Mouse (Mus musculus): ENCODE data around the gene Specc1. TPM values are rescaled to one million over a fixed set of nuclear protein-coding genes. Genes with fewer than 3 reads are reported as not detected.

The Specc1 gene
- polyA plus RNA-seq, 1 experiment: 6.5 TPM

DNA sequence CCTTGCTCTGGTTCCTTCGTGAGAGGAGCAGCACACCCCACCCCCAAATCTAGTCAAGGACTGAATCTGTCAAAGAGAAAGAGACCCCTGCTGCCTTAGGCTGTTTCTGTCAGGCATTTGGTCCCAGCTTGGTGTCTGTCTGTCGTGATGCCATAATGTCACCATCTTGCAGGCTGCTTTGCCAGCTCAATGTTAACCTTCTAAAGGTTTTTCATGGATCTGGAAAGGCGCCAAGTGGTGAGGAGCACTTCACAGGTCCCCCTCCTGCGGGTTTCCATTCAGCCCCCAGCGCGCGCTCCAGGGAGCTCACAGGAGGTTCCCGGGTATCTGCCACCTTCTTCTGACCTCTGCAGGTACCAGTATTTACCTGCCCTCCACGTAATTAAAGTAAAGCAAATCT is 51.4 kb downstream of the Specc1 start:
- 49% methylated on average over 9 of the region's 9 CpGs for WGBS
- no peak for DNase-seq (ENCODE audit: low read depth, low spot score)

DNA sequence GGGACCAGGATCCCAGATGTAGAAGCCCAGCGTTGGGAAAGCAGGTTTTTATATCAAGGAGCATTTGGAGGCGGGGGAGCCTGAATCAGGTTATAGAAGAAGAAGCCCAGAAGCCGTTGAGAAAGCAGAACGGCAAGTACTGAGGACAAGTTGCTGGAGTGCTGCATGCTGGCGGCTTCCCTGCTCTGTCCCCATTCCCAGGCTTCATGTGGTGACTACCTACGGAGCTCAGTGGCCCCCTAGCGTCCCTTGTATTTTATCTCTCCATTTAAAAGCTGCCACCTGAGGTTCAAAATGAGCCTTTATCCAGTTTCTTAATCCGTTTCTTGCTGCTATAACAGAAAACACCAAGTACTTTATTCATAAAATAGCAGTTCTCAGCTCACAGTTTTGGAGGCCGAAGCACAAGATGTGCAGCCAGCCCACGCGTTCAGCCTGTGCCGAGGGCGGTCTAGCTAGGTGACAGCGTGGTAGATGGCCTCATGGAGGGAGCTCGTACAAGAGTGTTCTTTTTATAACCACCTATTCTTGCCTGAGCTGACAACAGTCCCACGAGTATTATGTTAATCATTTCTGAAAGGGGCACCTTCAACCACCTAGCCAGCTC is 54.2 kb downstream of the Specc1 start:
- no peak for DNase-seq (ENCODE audit: low read depth, low spot score)
- 61% methylated on average over 16 of the region's 16 CpGs for WGBS

DNA sequence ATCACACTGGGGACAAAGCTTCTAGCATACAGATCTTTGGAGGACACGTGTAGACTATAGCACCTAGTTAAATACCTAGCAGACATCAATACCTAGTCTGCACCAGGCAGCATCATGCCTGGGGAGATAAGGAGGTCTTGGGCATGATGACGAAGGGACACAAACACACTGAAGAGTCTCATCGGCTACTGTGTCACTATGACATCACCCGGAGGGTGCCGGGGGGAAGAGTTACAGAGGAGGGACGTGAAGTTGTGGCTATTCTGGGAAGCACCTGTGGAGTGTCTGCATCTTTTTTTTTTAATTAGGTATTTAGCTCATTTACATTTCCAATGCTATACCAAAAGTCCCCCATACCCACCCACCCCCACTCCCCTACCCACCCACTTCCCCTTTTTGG is 55.5 kb downstream of the Specc1 start:
- DNase-seq (ENCODE audit: low read depth, low spot score): no peak
- 88% methylated on average over 6 of the region's 6 CpGs for WGBS

DNA sequence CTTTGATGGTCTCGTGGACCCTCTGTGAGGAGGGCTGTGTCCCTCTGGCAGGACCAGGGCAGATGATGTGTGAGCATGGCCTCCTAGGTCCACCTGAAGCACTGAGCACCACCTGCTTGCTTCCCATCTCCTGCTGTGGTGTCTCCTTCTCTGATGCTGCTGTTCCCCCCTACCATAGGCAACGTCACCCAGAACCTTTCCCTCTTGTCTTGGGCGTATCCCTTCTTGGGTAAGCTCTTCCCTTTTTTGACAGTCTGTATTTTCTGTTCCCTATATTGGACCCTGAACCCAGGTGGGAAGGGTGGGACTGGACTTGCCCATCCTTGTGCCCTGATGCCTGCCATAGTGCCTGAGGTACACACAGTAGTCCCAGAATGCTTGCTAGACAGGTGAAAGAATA is 56.9 kb downstream of the Specc1 start:
- DNase-seq (ENCODE audit: low read depth, low spot score): no peak
- 66% methylated on average over 3 of the region's 3 CpGs for WGBS

DNA sequence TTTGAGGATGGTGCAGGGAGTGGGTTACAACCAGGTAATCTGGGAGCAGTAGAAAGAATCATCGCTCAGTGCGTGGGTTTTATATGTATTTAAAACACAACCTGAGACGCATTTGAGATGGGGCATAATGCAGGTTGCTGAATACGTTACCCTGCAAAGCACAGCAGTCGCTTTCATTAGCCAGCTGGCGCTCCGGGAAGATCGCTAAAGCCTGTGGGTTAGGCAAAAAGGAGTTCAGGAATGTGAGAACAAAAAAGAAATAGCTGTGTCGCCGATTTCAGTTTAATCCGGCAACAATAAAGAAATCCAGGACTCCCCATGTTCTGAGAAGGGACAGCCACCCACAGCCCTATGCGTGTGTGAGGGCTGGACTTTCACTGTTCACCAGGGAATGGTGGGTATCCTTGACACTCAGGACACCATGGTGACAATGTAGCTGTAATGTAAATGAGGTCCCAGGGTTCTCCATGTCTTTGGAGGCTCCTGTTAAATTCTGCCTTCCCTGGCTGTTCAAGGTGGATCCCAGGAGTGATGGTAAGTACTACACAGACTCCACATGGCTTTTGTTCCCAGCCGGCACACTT is 58.6 kb downstream of the Specc1 start:
- WGBS: 75% methylated on average over 13 of the region's 13 CpGs
- no peak for DNase-seq (ENCODE audit: low read depth, low spot score)

DNA sequence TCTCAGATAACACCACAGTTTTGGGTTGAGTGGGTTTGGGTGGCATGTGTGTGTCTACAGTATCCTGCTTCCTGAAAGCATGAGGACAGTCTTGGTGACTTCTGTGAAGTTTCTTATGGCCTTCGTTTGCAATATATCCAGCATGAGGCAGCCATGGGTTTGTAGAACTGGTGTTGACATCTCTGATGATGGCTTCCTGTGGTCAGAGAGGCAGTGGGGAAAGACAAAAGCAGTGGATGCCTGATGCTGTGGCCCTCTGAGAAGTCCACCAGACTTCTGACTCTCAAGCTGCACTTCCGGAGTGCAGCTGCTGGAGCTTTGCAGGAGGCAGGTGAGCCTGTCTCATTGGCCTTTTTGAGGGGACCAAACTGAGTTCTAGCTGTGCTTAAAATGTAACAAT is 60.4 kb downstream of the Specc1 start:
- 66% methylated on average over 2 of the region's 2 CpGs for WGBS
- no peak for DNase-seq (ENCODE audit: low read depth, low spot score)

DNA sequence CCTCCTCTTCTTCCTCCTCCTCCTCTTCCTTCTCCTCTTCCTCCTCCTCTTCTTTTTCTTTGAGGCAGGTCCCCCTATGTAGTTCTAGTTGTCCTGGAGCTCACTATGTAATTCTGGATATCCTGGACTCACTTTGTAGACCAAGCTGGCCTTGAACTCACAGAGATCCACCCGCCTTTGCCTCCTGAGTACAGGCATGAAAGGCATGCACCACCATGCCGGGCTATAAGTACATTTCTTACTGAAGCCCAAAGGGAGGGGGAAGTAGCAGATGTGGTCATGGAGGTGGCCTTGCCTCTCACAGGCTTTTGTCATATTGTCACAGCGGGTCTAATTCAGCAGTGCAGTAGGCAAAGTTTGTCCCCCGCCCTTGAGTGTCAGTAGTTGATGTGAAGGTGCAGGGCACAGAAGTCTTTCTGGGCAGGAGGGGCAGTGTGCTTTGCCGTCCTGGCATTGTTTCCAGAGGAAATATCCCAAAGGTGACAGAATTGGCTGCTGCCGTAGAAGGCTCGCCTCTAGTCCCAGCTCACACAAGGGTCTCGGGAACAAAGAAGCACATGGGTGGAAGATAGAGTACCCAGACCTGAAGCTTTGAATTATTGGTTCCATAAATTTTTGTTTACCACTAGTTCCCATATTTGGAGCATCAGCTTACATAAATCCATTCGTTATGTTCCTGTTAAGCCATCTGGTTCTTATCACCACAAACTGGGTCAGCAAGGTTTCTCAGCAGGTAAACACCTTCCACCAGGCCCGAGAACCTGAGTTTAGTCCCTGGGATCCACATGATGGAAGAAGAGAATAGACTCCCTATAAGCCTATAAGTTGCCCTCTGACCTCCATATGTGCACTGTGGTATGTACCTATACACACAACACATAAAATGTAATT is 62.0 kb downstream of the Specc1 start:
- DNase-seq (ENCODE audit: low read depth, low spot score): no peak
- 61% methylated on average over 10 of the region's 10 CpGs for WGBS

DNA sequence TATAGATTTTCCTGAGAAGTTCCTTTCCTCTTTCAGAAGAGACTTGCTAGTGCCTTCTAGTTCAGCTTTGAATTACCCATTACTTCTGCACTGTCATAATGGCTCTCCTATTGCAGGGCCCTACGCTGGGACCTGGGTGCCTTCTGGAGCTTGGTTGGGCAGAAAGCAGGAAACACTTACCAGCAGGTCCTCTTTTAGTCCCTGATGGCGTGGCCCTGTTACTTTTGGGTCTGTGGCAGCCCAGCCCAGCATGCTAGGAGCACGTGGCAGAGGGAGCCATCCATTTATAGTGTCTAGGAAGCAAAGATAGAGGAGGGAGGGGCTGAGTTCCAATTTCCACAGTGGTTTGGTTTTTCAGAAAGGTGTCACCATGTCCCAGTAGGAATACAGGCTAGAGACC is 63.3 kb downstream of the Specc1 start:
- DNase-seq (ENCODE audit: low read depth, low spot score): no peak
- 47% methylated on average over 3 of the region's 3 CpGs for WGBS

DNA sequence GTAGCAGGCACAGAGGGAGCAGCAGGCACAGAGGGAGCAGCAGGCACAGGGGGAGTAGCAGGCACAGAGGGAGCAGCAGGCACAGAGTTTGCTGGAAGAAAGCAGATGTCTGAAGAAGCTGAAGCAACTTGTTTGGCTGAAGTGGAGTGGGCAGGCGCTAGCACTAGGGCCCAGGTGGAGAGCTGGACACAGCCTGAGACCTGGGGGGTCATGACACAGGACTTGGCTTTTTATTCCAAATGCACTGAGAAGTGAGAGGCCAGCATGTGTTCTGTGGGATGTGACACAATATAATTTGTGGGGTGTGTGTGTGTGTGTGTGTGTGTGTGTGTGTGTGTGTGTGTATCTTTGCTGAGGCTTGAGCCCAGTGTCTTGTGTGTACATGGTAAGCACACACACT is 64.3 kb downstream of the Specc1 start:
- no peak for DNase-seq (ENCODE audit: low read depth, low spot score)
- WGBS: 85% methylated on average over 1 of the region's 1 CpGs

DNA sequence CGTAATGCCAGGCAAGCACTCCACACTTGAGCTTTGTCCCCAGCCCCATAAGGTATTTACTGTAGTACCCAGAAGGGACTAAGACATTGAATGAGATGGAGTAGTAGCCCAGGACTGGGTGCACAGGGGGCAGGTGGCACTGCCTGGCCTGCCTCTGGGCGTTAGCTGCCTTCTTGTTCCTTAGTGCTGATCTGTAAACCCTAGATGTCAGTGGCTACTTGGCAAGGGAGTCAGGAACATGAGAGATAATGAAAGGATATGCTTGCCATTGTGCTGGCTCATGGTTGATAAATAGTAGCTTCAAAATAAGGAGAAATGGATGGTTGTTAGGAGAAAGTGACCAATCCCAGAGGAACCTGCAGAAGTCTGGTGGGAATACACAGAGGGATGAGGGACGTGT is 65.5 kb downstream of the Specc1 start:
- 83% methylated on average over 3 of the region's 3 CpGs for WGBS
- DNase-seq (ENCODE audit: low read depth, low spot score): no peak

DNA sequence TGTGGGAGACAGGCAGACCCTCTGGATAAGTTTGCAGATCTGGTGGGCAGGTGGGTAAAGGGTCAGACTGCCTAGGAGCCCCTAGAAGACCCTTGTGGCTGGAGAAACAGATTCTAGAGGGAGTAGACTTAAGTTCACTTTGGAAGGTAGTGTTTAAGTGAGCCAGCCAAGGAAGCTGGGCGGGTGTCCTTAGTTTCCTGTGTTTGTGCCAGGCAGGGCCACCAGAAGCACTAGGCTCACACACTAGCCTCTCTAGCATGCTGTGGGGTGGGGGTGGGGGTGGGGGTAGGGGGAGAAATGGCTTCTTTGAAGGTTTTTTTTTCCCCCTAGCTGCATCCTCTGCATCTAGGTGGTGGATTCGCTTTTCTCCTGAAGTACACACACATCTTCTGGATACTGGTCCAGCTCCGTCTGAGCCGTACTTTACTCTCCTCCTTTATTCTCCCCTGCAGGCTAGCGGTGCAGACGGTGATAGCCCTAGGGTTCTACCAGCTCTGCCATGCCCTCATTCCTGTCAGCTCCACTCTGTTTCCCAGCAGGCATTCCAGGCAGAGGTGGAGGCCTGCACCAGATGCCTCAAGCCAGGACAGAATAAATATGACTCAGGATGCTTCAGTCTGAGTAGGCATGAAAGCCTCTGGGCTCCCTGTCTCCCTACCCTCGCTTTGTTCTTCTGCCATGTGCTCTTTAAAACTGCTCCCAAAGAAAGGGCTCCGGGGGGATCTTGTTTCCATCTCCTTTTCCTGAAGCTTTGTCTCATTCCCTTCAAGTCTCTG is 66.3 kb downstream of the Specc1 start:
- WGBS: 85% methylated on average over 8 of the region's 8 CpGs
- DNase-seq (ENCODE audit: low read depth, low spot score): no peak

DNA sequence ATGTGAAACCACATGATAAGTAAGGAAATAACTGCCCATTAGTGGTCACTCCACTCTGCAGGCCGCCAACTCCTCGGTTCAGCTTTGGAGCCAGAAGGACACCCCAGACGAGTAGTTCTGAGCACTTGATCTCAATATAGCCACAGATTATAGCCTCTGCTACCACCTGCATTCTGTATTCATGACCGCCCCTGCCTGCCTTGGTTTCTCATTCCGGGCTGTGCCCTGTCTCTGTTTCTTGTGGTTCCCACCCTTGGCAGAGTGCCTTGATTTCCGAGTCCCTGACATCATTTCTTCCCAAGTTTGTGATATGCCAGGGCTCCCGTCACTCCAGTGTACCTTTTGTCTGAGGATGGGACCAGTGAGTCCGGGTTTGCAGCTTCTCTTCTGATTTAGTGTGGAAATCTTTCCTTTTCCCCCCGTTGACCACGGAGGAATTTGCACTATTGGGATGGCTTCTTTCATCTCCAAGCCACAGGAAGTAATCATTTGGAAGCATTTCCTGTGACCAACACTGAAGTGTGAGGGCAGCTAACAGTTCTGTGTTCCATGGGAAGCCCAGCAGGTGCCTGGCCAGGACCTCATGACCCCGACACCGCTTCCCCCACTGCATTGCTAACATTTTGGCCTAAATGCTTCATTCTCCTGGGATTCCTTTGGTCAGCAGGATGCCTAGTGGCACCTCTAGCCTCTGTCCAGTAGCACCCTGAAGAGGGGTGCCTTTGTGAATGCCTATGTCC is 67.1 kb downstream of the Specc1 start:
- DNase-seq (ENCODE audit: low read depth, low spot score): no peak
- 74% methylated on average over 12 of the region's 12 CpGs for WGBS

DNA sequence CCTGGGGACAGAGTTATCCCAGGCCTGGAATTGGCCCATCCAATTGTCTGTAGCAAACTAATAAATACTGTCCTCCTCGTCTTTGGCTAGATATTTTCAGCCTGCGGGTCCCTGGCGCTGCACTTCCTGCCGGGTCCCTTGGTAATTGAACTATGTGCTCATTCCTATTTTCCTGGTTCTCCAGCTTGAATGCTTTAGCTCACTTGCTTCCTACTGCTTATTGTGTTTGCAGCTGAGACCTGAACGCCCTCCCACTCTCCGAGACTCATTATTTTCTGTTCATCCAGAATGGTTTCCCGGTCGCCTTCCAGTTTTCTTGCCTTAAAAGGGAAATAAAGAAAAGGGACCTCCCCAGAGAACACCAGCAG is 67.7 kb downstream of the Specc1 start:
- no peak for DNase-seq (ENCODE audit: low read depth, low spot score)
- 74% methylated on average over 8 of the region's 8 CpGs for WGBS

DNA sequence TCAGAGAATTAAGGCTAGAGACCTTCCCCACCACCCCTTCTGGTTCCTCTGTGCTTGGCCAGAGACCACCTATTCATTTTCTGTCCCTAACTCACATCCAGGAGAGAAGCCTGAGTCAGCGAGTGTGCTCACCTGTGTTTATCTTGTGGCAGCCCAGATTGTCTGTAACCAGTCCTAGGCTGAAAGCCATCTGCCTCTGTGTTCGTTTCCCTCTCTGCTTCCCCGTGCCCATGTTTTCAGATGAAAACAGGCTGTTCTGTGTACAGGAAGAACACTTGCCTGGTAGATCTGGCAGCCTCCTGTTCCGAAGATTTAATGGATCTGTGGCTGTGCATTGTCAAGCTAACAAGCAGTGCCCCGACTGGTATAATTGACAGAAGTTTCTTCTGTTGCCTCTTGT is 68.4 kb downstream of the Specc1 start:
- DNase-seq (ENCODE audit: low read depth, low spot score): no peak
- WGBS: 45% methylated on average over 5 of the region's 5 CpGs

DNA sequence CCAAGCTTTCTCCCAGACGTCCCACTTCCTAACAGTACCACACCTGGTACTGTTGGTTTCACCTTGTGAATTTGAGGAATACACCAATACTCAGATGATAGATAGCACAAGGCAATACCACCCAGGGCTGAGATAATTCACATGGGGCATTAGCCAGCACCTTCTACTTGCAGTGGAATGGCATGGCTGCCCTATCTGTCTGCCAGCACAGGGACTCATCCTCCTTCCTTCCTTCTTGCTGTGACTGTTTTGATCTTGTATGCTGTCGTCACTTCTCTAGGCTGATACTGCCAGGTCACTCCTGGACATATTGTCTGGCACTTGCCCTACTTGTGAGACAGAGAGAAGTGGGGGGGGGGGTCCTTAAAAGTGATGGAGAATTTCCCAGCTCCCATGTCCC is 69.2 kb downstream of the Specc1 start:
- DNase-seq (ENCODE audit: low read depth, low spot score): no peak
- WGBS: 75% methylated on average over 2 of the region's 2 CpGs

DNA sequence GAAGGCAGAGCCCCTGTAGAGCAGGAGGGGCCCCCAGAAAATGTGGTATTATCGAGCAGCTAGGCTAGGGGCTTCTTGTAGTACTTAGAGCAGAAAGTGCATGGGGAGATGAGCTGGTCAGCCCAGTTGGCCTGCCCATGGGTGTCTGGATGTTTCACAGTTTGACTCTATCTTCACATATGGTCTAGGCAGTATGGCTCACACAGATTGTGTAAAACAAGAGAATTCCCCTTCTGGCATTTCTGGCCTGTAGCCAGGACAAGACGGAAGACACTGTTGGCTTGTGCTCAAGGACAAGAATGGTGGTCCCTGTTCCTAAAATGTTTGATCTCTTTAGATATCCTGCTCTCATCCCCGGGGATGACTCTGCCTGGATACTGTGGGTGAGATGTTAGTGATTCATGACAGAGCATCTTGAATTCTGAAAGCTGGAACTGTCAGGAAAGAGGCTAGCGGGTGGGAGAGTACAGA is 69.8 kb downstream of the Specc1 start:
- no peak for DNase-seq (ENCODE audit: low read depth, low spot score)
- WGBS: 65% methylated on average over 4 of the region's 4 CpGs

DNA sequence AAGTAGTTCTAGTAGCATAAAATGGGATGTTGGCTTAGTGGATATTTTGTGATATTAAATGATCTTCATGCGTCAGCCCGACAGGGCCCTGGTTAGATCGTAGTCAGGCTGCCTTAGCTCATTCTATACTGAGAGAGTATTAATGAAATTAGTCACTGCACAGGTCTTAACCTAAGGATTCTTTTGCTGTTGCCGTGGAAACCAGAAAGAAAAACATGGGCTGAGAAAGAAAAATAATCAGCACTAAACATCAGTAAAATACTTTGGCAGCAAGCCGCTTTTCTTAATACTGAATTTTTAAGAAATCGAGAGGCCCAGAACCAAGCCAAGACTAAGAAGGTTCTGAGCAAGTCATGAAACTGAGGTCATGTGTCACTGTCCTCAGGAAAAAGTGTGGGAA is 70.7 kb downstream of the Specc1 start:
- DNase-seq (ENCODE audit: low read depth, low spot score): no peak
- 86% methylated on average over 6 of the region's 6 CpGs for WGBS

DNA sequence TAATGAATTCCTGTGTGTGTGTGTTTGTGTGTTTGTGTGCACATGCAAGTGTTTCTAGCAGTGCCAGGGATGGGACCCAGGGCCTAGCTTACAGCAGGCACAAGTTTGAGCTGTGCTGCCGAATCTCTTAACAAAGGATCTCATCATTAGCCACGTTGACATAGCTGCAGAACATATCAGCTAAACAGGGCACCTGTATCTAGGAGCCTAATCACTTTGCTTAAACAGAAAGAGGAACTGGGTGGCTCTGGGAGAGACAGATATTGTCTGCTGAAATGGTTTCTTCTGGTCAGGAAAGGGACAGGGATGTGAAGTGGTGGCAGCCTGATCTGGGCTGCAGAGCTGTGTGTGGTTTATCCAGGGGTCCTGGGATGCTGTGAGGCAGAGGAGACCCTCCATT is 71.1 kb downstream of the Specc1 start:
- WGBS: 52% methylated on average over 2 of the region's 2 CpGs
- no peak for DNase-seq (ENCODE audit: low read depth, low spot score)

DNA sequence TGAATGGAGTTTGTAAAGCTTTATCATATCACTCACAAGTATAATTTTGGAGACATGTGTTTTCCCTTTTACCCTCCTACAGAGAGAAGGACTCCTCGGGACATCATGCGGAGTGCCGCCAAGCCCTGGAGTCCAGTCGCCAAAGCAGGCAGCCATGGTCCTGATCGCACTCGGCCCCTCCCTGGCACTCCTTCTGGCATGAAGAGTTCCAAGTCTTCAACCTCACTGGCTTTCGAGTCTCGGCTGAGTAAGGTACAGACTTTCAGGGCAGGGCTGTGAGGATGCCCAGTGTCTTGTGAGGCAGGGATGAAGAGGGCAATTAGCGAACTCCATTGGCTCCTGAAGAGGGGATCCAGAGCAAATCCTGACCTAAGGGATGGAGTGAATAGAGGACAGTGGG is 72.6 kb downstream of the Specc1 start:
- 80% methylated on average over 9 of the region's 9 CpGs for WGBS
- no peak for DNase-seq (ENCODE audit: low read depth, low spot score)

DNA sequence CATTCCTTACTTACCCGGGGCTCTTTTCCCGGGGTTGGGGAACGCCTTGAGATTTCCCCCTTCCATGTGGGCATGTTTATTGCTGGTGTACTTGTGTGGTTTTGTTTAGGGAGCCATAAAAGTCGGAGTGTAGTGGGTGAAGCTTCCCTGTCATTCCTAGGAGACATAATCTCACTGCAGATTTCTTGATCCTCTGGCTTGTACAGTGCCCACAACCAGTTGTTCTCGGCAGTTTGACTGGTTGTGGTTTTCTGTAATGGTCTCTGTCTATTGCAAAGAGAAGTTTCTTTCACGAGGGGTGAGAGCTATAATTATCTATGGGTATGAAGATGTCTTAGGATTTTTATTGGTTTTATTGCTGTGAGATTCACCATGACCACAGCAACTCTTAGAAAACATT is 78.0 kb downstream of the Specc1 start:
- 17% methylated on average over 6 of the region's 6 CpGs for WGBS
- no peak for DNase-seq (ENCODE audit: low read depth, low spot score)
